Mouse (Mus musculus) midbrain, embryonic 11.5 days (tissue): ENCODE results near the gene Rgl3. TPM values are rescaled to one million over a fixed set of nuclear protein-coding genes. Genes with fewer than 3 reads are reported as not detected.
A peak's percentile ranks its signal among the peaks of the same experiment; 100 is the strongest.

Experiments used
- ATAC-seq: fragments of 200-750 bp; cut with Nextera tagmentation; 2 replicates; pipeline ENCODE4 v1.8.0; 2017; ENCODE audit warnings: moderate TSS enrichment, moderate library complexity; ENCODE audit not compliant: low FRiP score
- DNase-seq: peaks from one replicate; pipeline ENCODE4 v3.0.0; 2015; ENCODE audit warnings: low spot score; ENCODE audit errors: missing footprints
- H3K27ac ChIP-seq: fragments of 300-500 bp; sonication (generic); 2 replicates; pipeline ENCODE4 v1.5.1; 2014; ENCODE audit warnings: low read depth, low read length
- H3K27me3 ChIP-seq: fragments of 300-500 bp; sonication (generic); 2 replicates; pipeline ENCODE4 v1.6.1; 2014; ENCODE audit warnings: mild to moderate bottlenecking, low read length, moderate library complexity, mixed read lengths; ENCODE audit not compliant: control insufficient read depth, insufficient read depth
- H3K36me3 ChIP-seq: fragments of 300-500 bp; sonication (generic); 2 replicates; pipeline ENCODE4 v1.6.1; 2014; ENCODE audit warnings: mild to moderate bottlenecking, low read length, moderate library complexity, mixed read lengths; ENCODE audit not compliant: control insufficient read depth, insufficient read depth
- H3K4me1 ChIP-seq: fragments of 300-500 bp; sonication (generic); 2 replicates; pipeline ENCODE4 v1.6.1; 2014; ENCODE audit warnings: low read length; ENCODE audit not compliant: control insufficient read depth, insufficient read depth
- H3K4me2 ChIP-seq: fragments of 300-500 bp; sonication (generic); 2 replicates; pipeline ENCODE4 v1.6.1; 2014; ENCODE audit warnings: mild to moderate bottlenecking, moderate library complexity
- H3K4me3 ChIP-seq: fragments of 300-500 bp; sonication (generic); 2 replicates; pipeline ENCODE4 v1.5.1; 2014; ENCODE audit warnings: low read depth, low read length
- H3K9ac ChIP-seq: fragments of 300-500 bp; sonication (generic); 2 replicates; pipeline ENCODE4 v1.6.1; 2014; ENCODE audit warnings: low read length
- H3K9me3 ChIP-seq: fragments of 300-500 bp; sonication (generic); 2 replicates; pipeline ENCODE4 v1.6.1; 2016; ENCODE audit warnings: low read length; ENCODE audit not compliant: control insufficient read depth
- WGBS: fragments of 180-500 bp; shearing (Covaris S2); extraction: QIAGEN DNeasy Blood & Tissue Kit; methylation state at CpG from one replicate; pipeline ENCODE4 v1.1.7; 2014; 5-methylcytosine and 5-hydroxymethylcytosine counted together
- polyA plus RNA-seq: library from polyadenylated mRNA; unstranded; fragments of >200 nt; fragmentation: Nextera tagmentation; extraction: Ambion mirVana; gene quantifications from 2 replicates; pipeline ENCODE4 v1.2.1, GENCODE M21; 2014

The Rgl3 gene
- polyA plus RNA-seq, 1 experiment from 2014 or later = 2.2 TPM

DNA sequence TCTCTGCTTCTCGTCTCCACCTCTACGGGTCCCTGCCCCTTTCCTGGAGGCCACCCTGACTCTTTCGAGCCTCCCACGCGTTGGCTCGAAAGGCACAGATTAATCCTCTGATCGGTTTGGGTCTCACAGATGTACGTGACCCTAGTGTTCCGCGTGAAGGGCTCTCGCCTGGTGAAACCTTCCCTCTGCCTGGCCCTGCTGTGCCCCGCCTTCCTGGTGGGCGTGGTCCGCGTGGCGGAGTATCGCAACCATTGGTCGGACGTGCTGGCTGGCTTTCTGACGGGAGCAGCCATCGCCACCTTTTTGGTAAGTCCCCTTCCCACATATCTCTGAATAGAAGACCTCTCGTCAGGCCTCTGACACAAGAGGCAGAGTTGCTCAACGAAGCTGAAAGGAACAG is 45.0 kb downstream of the Rgl3 start:
- Histone ChIP-seq H3K36me3 (no peaks in the 10 kb centered on the region; the same call in 1 of the 2 replicates), H3K27me3 (no peaks in the 10 kb centered on the region), H3K4me2 (no peak overlapping the region), H3K9ac (no peak overlapping the region), H3K9me3 (no peaks in the 10 kb centered on the region), H3K4me3 (no peak overlapping the region), H3K27ac (no peak overlapping the region), H3K4me1 (peaks cover 8% of the 10 kb centered on the region; the same call in 1 of the 2 replicates)
- 23% methylated on average over 23 of the region's 23 CpGs for WGBS
- no peak for ATAC-seq
- DNase-seq = peak; percentile 85

DNA sequence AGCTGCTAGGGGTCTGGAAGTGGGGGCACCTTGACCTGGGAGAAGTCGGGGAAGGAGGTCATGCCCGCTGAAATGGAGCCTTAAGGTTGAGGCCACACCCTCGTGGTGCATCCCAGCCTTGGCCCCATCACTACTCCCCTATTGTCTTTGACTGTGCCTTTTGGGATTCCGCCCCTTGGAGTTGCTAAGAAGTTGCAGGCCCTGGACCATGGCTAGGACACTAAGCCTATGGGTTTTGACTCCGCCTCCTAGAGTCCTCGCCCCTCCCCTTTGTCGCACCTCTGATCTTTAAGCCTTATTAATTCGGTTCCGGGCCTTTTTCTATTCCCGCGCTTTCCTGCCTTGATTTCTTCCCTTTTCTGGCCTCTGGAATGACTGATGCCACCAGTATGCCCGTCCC is 45.6 kb downstream of the Rgl3 start:
- Histone ChIP-seq H3K9ac (no peak overlapping the region), H3K4me2 (no peak overlapping the region), H3K4me3 (no peak overlapping the region), H3K9me3 (no peaks in the 10 kb centered on the region), H3K27ac (no peak overlapping the region), H3K36me3 (no peaks in the 10 kb centered on the region; the same call in 1 of the 2 replicates), H3K27me3 (no peaks in the 10 kb centered on the region), H3K4me1 (peaks cover 8% of the 10 kb centered on the region; the same call in 1 of the 2 replicates)
- DNase-seq (peak; percentile 78), ATAC-seq (no peak)
- 56% methylated on average over 12 of the region's 12 CpGs for WGBS

DNA sequence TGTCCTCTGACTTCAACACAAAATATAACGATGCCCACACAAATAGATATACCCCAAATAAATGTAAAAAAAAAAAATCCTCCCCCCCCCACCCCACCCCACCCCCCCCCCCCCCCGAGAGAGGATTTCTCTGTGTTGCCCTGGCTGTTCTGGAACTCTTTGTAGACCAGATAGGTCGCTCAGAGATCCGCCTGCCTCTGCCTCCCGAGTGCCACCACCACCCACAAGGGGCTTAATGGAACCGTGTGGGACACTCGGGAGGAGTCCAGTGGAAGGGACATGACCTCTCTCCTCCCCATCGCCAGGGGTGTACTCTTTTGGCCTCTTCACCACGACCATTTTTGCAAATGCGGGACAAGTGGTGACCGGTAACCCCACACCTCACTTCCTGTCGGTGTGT is 46.2 kb downstream of the Rgl3 start:
- Histone ChIP-seq H3K27ac (no peak overlapping the region), H3K9ac (no peak overlapping the region), H3K9me3 (no peaks in the 10 kb centered on the region), H3K4me2 (no peak overlapping the region), H3K4me3 (no peak overlapping the region), H3K36me3 (no peaks in the 10 kb centered on the region; the same call in 1 of the 2 replicates), H3K27me3 (no peaks in the 10 kb centered on the region), H3K4me1 (peaks cover 8% of the 10 kb centered on the region; the same call in 1 of the 2 replicates)
- ATAC-seq (no peak), DNase-seq (peak; percentile 51)
- WGBS = 82% methylated on average over 12 of the region's 12 CpGs

DNA sequence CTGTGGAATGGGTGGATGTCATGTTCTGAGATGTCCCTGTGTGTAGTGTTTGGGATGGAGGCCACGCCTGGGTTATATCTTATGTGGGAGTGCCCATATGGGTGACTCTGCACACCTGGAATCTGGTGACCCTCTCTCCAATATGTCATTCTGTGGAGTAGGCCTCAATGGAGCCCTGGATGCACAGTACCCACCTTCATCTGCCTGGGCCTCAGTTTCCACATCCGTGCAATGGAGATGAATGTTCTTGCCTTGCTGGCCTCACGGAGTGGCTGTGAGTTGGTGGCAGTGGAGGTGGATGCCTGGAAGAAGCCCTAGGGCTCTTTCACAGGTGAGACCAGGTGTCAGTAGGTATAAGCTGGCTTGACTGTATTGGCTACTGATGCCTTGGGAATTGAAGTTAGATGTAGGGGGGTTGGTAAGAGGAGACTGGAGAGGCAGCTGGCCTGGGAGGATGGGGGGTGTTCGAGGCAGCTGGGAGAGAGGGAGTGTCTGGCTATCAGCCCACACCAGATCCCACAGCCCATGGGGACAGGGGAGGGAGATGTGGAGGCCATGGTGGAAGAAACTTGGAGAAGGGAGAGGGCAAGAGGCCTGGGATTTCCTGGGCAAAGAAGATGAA is 50.9 kb downstream of the Rgl3 start:
- Histone ChIP-seq H3K4me2 (peak overlapping the region; percentile 4; the same call in 1 of the 2 replicates), H3K9ac (no peak overlapping the region), H3K27me3 (0 out of 2 replicates have a peak, but pooled peaks cover 3% of the 10 kb centered on the region), H3K4me3 (no peak overlapping the region), H3K27ac (no peak overlapping the region), H3K4me1 (peaks cover 3% of the 10 kb centered on the region; the same call in 1 of the 2 replicates), H3K9me3 (no peaks in the 10 kb centered on the region), H3K36me3 (no peaks in the 10 kb centered on the region; the same call in 1 of the 2 replicates)
- WGBS = 85% methylated on average over 4 of the region's 4 CpGs
- DNase-seq (no peak), ATAC-seq (no peak)

DNA sequence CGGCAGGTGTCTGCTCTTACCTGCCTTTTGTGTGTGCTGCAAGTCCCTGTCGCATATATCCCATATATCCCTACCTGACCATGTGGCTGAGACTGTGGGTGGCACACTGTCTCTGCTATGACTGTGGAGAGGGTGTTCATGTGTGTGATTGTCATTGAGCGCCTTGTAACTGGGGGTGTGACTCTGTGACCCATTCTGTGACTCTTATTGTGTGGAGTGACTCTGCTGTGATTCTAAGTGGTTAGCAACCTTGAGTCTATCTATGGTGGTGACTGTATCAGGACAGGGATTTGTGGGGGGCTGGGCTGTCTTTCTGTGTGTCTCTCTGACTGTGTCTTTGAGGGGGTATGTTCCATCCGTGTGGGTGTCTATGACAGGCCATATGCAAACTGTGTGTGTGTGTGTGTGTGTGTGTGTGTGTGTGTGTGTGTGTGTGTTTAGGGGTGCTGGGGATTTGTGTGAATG is 51.5 kb downstream of the Rgl3 start:
- H3K9me3 ChIP-seq = no peaks in the 10 kb centered on the region
- H3K4me1 ChIP-seq = peaks cover 3% of the 10 kb centered on the region; the same call in 1 of the 2 replicates
- peak overlapping the region; percentile 59 for H3K4me3 ChIP-seq
- ATAC-seq (no peak), DNase-seq (no peak)
- 81% methylated on average over 4 of the region's 4 CpGs for WGBS
- no peak overlapping the region for H3K9ac ChIP-seq
- H3K36me3 ChIP-seq = no peaks in the 10 kb centered on the region; the same call in 1 of the 2 replicates
- H3K27me3 ChIP-seq = 0 out of 2 replicates have a peak, but pooled peaks cover 3% of the 10 kb centered on the region
- H3K4me2 ChIP-seq = peak overlapping the region; percentile 73
- no peak overlapping the region for H3K27ac ChIP-seq

DNA sequence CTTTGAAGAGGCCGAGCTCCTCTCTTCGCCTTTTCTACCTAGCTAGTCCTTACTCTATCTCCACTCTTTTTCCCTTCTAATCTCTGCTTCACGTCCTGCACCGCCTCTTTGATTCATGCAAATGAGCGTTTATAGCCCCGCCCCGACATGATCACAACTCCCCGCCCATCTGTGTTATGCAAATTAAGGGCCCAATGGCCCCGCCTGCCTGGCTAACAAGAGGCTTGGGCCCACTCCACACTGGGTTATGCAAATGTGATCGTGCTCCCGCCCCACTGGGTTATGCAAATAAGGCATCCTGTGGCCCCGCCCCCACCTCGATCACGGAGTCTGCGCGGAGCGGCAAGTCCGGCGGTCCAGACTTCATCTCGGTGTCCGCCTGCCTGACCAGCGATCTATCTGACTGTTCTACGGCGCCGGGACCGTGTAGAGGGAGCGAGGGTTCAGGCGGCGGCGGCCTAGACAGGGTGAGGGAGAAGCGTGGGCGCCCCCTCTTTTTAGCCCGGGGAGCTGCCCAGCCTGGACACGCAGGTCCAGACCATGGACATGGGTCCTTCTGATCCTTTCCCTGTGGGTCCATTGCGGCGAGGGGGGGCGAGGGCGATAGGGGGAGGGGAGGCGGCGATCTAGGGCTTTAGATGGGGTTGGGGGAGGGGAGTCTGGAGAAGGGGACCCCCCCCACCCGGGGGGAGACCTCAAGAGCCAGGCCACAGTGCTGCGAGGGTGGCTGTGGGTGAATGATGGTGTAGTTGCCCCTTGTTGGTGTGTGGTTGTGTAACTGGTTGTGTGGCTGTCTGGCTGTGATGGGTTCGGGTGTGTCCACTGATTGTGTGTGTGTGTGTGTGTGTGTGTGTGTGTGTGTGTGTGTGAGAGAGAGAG is 52.3 kb downstream of the Rgl3 start, which contains the start of gene Plppr2:
TSS of gene Plppr2 (plus strand) at position 342 of the 879 bp plus-strand sequence.
- DNase-seq (peak; percentile 99), ATAC-seq (peak; percentile 97)
- 3% methylated on average over 39 of the region's 43 CpGs for WGBS
- Histone ChIP-seq H3K4me3 (peak within 1 kb of the TSS; percentile 59), H3K4me2 (peak within 1 kb of the TSS; percentile 73), H3K4me1 (peaks cover 3% of the 10 kb centered on the region; the same call in 1 of the 2 replicates), H3K9me3 (no peaks in the 10 kb centered on the region), H3K36me3 (no peaks in the 10 kb centered on the region; the same call in 1 of the 2 replicates), H3K9ac (peak within 1 kb of the TSS; percentile 75), H3K27me3 (0 out of 2 replicates have a peak, but pooled peaks cover 3% of the 10 kb centered on the region), H3K27ac (peak within 1 kb of the TSS; percentile 5; the same call in 1 of the 2 replicates)

DNA sequence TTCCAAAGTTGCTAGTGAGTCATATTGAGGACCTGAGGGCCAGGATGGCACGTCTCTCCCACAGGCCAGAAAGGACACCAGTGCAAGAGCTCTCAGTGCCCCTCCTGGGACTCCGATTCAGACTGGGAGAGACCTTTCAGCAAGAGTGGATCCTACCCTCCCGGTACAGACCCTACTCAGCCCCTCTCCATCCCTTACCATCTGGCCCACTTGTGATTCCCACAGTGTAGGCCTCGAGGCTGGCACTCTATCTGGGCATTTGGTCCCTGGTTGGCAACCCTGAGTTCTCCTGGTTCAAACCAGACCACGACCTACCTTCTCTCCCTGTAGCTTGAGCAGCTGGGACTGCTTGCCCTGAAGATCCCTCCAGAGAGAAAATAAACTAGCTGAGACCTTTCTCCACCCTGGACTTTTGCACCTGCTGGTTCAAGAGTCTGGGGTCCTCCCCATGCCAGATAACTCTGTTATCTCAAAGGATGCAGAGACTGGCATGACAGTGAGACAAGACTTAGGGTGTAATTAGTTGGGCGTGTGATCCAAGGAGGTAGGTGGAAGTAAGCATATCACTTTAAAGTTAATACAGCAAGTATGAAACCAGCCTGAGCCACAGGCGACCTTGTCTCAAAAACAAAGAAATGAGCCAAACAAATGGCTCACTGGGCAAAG is 53.6 kb downstream of the Rgl3 start:
- DNase-seq = no peak
- no peak for ATAC-seq
- Histone ChIP-seq H3K9ac (no peak overlapping the region), H3K4me1 (peaks cover 3% of the 10 kb centered on the region; the same call in 1 of the 2 replicates), H3K9me3 (no peaks in the 10 kb centered on the region), H3K4me2 (no peak overlapping the region), H3K36me3 (no peaks in the 10 kb centered on the region; the same call in 1 of the 2 replicates), H3K4me3 (no peak overlapping the region), H3K27ac (no peak overlapping the region), H3K27me3 (0 out of 2 replicates have a peak, but pooled peaks cover 3% of the 10 kb centered on the region)
- WGBS = 83% methylated on average over 7 of the region's 7 CpGs

DNA sequence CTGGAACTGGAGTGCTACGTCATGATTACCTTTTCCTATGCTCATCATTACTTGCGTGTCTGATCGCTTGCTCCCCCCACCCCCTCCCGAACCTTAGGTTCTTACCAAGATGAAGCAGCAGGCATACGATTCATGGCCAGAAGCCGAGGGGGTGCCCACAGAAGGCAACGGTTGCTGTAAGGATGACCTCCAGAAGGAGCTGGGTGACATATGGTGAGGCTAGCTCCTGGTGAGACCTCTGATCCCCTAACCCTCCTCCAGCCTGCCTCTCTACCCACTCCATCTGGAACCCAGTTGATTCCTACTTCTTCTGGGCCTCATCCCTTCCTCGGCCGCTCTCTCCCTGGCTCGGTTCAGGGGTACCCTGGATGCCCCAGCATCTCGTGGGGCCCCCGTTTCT is 55.2 kb downstream of the Rgl3 start:
- 0 out of 2 replicates have a peak, but pooled peaks cover 3% of the 10 kb centered on the region for H3K27me3 ChIP-seq
- no peak overlapping the region for H3K4me3 ChIP-seq
- no peak overlapping the region for H3K27ac ChIP-seq
- 92% methylated on average over 12 of the region's 12 CpGs for WGBS
- no peak overlapping the region for H3K9ac ChIP-seq
- no peaks in the 10 kb centered on the region for H3K9me3 ChIP-seq
- DNase-seq = no peak
- ATAC-seq = no peak
- H3K4me2 ChIP-seq = no peak overlapping the region
- no peaks in the 10 kb centered on the region for H3K36me3 ChIP-seq
- H3K4me1 ChIP-seq = peaks cover 3% of the 10 kb centered on the region; the same call in 1 of the 2 replicates
